Mouse (Mus musculus) lung, postnatal 4 days (tissue): ENCODE measurements around the gene Tmod2.
"Not testable (repeated sequence)": the region's sequence is repeated elsewhere in the genome, so short reads cannot be mapped to it uniquely, and the experiment has no call there.

Experiments used
- DNase-seq, 2 experiments: peaks; one replicate each; pipeline ENCODE4 v3.0.0; 2021

Gene Tmod2

DNA sequence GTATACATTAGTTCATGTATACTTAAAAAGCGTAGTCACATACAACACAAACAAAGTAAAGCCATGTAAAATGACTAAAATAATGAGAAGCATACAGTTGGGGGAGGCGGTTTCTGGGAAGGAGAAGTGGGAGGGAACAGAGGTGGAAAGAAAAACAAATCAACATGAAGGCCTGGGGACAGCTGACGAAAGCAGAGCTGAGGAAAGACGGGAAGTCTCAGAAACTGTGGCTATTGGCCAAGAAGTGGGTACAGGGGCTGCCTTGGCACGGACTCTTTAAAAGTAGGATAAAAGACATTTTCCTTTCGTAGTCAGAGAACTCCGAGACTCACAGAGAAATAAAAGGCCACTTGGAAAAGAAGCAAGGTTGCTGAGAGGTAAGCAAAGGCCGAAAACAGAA is 62.1 kb downstream of the Tmod2 start:
- peak; percentile 39 to 57 for DNase-seq

GRCm38 (mm10) chr9:75546885-75547553 is 64.1 kb downstream of the Tmod2 start:
- peak; percentile 93 for DNase-seq

DNA sequence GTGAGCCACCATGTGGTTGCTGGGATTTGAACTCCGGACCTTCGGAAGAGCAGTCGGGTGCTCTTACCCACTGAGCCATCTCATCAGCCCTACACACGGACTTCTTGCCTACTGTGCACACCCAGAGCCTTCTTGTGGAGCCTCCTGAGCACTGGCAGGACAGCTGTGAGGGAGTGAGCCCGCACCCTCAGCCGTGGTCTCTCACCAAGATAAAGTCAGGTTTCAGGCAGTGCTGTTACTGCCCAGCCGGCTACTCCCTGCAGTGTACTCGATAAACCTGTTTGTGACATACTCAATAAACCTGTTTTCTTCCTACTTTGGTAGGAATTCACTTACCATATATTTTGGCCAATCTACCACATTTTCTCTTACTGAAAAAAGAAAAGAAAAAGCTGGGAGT is 65.6 kb downstream of the Tmod2 start:
- no peak for DNase-seq

DNA sequence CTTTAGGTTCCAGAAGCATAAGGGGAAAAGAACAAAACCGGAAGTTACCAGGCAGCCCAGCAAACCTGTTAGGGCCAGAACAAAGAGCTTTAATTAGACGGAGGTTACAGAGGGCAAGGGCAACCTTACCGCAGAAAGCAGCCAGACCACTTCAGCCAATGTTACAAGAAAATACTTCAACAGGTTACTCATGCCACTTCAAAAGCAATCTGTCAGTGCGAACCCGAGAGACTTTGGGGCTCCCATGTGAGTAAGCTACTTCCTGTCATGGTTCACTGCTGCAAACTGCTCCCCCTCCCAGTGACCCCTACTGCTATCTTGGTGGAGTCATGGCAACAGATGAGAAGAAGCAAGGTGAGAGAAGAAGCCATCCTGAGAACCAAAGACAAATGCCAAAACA is 69.6 kb downstream of the Tmod2 start:
- DNase-seq, result peak; percentile 53 to 63

DNA sequence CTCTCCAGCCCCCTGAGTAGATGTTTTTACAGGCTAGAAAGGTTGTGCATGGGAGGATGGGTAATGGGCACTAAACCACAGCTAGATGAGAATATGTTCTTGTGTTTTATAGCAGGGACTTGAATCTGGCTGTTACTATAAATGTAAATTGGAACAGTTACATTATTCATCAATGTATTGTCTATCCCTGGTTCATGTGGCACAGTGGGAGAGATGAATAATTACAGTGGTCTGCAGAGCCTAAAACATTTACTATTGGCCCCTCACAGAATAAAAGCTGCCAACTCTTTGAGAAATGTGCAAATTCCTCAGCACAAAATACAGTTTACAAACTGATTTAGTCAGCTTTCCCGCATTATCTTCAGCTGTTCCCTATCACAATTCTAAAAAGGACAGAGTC is 74.7 kb downstream of the Tmod2 start:
- DNase-seq, result no peak

DNA sequence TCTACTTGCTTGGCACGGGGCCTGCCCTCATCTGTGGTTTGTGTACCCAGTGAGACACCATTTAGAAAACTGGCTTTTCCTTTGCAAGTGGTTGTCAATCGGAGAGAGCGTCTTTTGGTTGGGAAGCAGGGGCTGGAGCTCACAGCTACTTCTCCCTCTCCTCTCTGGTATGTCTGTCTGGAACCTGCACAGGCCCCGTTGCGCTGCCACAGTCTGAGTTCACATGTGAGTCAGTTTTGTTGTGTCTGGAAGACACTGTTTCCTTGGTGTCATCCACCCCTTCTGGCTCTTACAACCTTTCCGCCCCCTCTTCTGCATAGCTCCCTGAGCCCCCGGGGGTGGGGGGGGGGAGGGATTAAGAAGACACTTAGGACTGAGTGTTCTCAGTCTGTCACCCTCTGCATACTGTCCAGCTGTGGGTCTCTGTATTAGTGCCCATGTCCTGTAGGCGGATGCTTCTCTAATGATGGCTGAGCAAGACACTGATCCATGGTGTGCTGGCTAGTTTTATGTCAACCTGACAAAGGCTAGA is 76.6 kb downstream of the Tmod2 start:
- no peak for DNase-seq

DNA sequence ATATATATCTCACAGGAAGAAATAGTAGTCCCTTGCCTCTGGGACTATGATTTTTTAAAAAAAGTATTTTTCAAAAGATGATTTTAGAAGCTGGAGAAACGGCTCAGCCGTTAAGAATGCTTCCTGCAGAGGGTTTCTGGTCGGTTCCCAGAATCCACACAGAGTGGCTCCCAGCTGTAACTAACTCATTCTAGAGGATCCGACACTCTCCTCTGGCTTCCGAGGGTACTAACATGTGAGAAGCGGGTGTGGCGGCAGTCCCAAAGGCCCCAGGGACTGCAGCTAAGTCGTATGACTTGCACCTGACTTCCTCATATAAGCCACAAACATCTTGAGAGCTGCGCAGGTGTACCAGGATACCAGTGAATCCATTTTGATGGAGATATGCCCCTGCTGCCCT is 78.1 kb downstream of the Tmod2 start:
- DNase-seq, result not testable (repeated sequence)

DNA sequence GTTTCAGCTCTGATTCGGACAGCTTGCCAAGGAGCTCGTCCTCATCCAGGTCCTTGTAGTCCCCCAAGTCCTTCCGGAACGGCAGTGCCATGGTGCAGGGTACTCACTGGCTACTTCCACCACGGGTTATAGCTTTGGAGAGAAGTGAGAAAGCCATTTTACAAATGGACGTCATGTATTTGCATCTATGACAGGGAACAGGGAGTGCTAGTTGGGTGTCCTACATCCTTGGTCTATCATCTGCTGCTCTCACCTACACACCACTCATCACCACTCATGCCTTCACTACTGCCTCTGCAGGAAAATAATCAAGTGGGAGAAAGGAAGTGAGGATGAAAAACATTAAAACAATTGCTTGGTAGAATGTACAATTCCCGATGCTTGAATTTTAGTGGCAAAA is 78.7 kb downstream of the Tmod2 start:
- no peak for DNase-seq

DNA sequence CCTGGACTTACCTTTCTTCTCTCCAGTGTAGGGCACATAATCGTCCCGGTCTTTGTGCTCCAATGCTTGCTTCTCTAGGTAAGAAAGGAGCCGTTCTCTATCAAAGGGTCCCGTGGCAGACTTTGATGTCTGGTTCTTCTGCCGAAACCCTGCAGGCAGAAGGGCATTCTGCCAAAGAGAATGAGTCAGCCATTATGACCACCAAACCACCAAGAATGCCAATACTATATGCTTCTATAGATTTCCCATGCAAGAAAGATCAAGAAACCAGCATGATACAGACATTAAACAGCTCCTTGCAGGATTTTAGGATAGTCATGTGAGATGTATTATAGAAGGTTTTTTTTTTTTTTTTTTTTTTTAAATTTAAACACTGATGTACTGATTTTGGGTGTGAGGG is 81.8 kb downstream of the Tmod2 start:
- DNase-seq, result no peak

DNA sequence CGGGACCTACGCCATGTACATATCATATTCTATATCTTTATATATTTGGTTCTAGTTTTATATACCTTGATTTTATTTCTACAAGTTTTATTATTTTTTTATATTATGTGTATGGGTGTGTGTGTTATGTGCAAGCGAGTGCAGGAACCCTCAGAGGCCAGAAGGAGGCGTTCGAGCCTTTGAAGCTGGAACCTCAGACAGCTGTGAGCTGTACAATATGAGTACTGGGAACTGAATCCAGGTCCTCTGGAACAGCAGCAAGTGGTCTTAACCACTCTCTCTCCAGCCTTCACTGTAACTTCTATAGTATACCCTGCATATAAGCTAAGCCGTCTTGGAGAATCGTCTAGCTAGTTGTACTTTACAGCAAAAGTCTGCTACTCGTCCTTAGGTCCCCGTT is 83.0 kb downstream of the Tmod2 start:
- no peak for DNase-seq

DNA sequence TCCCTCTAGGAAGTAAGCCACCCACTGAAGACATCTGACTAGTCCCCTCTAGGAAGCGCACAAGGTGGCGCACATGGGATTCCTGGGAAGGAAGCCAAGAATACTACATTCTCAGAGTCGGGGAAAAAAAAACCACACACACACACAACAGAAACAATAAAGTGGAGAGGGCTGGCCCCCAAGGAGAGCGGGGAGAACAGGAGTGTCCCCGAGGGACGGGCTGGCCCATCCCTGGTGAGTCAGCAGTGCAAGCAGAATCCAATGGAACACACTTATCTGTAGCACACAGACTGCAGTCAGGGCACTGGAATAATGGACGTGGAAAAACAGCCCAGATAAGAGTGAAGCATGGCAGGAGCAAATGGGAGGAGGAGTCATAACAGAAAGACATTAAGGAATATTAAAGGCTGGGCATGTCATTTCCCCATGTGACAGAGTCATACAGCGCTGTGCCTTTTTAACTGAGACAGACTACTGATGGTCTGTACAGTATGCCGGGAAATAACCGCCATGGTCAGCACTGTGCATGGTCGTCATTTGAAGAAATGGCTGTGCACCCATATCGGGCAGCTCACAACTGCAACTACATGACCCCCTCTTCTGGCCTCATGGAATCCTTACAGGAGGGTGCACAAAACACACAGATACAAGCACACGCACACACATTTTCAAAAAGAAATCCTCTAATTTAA is 83.6 kb downstream of the Tmod2 start:
- peak; percentile 30 to 58 for DNase-seq

DNA sequence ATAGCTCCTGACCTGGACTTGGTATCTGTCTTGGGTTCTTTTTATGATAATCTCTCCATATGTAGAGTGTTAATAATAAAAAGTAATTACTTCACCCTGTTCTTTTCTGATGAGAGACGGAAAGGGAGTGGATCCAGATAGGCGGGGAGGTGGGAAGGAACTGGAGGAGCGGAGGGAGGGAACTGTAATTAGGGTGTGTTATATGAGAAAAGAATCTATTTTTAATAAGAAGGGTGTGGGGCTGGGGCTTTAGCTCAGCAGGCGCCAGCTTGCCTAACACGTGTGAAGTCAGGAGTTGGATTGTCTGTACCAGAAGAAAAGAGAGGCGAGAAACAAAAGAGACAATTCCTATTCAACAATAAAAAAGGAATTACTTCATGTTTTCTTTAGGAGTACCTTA is 87.5 kb downstream of the Tmod2 start:
- no peak for DNase-seq

DNA sequence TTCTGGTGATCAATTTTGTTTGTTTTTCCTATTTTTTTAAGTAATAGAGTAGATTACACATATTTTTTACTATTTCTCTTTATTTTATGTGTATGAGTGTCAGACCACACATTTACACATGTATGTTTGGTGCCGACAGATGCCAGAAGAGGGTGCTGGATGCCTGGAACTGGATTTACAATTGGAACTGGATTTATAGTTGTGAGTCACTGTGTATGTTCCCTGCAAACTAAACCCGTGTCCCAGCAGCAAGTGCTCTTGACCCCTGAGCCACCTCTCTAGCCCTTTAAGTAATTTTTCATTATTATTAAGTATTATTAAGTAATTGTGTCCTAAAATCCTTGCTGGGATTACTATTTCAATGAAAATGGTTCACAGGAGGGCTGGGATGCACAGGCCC is 88.9 kb downstream of the Tmod2 start:
- DNase-seq, result no peak

DNA sequence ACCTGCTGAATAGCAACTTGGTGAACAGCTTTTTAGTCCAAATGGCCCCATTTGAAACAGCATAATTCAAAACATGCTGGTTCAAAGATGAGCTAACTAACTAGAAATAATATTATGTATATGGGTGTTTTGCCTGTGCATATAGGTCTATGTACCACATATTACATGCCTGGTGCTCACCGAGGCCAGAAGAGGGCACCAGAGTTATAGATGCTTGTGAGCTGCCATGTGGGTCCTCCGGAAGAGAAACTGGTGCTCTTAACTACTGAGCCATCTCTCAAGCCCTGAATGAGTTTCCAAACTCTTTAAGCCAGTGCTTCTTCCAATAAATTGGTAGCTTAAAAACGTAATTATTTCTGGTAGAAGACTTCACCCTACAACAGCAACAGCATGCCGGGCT is 89.3 kb downstream of the Tmod2 start:
- peak; percentile 57 to 78 for DNase-seq

DNA sequence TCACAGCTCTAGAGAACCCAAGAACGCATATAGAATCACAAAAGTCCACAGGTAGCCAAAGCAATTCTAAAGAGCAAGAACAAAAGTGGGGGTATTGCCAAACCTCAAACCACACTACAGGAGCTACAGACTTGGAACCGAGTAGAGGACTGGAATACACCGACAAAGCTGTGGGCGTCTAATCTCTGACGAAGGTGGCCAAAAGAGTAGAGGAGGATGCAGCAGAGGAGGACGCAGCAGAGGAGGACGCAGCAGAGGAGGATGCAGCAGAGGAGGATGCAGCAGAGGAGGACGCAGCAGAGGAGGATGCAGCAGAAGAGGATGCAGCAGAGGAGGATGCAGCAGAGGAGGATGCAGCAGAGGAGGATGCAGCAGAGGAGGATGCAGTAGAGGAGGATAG is 90.2 kb downstream of the Tmod2 start:
- DNase-seq, result no peak

GRCm38 (mm10) chr9:75517751-75518150 is 93.4 kb downstream of the Tmod2 start:
- no peak for DNase-seq
